Mouse (Mus musculus) CH12.LX (cell line): ENCODE measurements around the gene Pcp4l1. TPM values are rescaled to one million over a fixed set of nuclear protein-coding genes. Genes with fewer than 3 reads are reported as not detected.

Experiments
- DNase-seq: peaks from one replicate; pipeline ENCODE4 v3.0.0-alpha.2; 2013; ENCODE audit errors: extremely low read depth
- H3K27ac ChIP-seq: 2 replicates; pipeline ENCODE4 v1.5.1; 2012; ENCODE audit warnings: low read depth, mild to moderate bottlenecking, control low read depth, moderate library complexity; ENCODE audit not compliant: insufficient read depth
- H3K27me3 ChIP-seq: replicated peaks from 2 replicates; pipeline ENCODE3; 2012; ENCODE audit warnings: inconsistent platforms
- H3K36me3 ChIP-seq, 2 experiments: replicated peaks in 1 of 2; 2 replicates each; pipeline versions ENCODE3 to v1.6.1; 2012; ENCODE audit warnings: inconsistent platforms in 1 of 2, low read length in 1 of 2, mild to moderate bottlenecking in 1 of 2, mixed read lengths in 1 of 2, moderate library complexity in 1 of 2; ENCODE audit not compliant: control insufficient read depth in 1 of 2, insufficient read depth in 1 of 2
- H3K4me1 ChIP-seq, 2 experiments: 2 replicates each; pipeline ENCODE4 v1.6.1; 2012; ENCODE audit warnings: inconsistent platforms in 1 of 2, moderate library complexity in 1 of 2; ENCODE audit not compliant: insufficient read depth in 2 of 2, control insufficient read depth in 1 of 2
- H3K4me2 ChIP-seq: 2 replicates; pipeline ENCODE4 v1.6.1; 2012; ENCODE audit warnings: low read depth, mild to moderate bottlenecking, control low read depth; ENCODE audit not compliant: poor library complexity, insufficient read depth, severe bottlenecking
- H3K4me3 ChIP-seq, 3 experiments: fragments of 150-350 bp in 1 of 3; sonication (generic) in 1 of 3; replicated peaks in 1 of 3; 2 replicates each; pipeline versions ENCODE3 to v1.5.1; 2011 to 2012; ENCODE audit warnings: low read depth in 2 of 3, low read length in 2 of 3, mild to moderate bottlenecking in 2 of 3, moderate library complexity in 2 of 3, control low read depth in 1 of 3, improper control_type of control experiment in 1 of 3, inconsistent platforms in 1 of 3, mixed read lengths in 1 of 3; ENCODE audit not compliant: poor library complexity in 1 of 3
- H3K79me2 ChIP-seq: replicated peaks from 2 replicates; pipeline ENCODE4 v1.6.1; 2012; ENCODE audit warnings: mild to moderate bottlenecking, moderate library complexity; ENCODE audit not compliant: control insufficient read depth, poor library complexity, insufficient read depth, severe bottlenecking; ENCODE audit errors: extremely low read depth
- H3K9ac ChIP-seq: 2 replicates; pipeline ENCODE4 v1.6.1; 2012; ENCODE audit warnings: low read depth, mild to moderate bottlenecking, control low read depth, moderate library complexity; ENCODE audit not compliant: insufficient read depth
- H3K9me3 ChIP-seq: replicated peaks from 2 replicates; pipeline ENCODE3; 2012; ENCODE audit warnings: low read length, inconsistent platforms, mixed read lengths
- CHD1 ChIP-seq: IDR thresholded peaks from 2 replicates; pipeline ENCODE4 v1.6.1; 2012; ENCODE audit warnings: low read depth, low read length, improper control_type of control experiment, inconsistent platforms
- CTCF ChIP-seq, 2 experiments: IDR thresholded peaks in 1 of 2; conservative IDR thresholded peaks in 1 of 2; 2 replicates each; pipeline ENCODE4 v1.5.1; 2011 to 2012; ENCODE audit warnings: low read depth in 2 of 2, low read length in 2 of 2, improper control_type of control experiment in 1 of 2, inconsistent platforms in 1 of 2, mild to moderate bottlenecking in 1 of 2, moderate library complexity in 1 of 2
- E2F4 ChIP-seq: IDR thresholded peaks from 2 replicates; pipeline ENCODE4 v1.6.1; 2011; ENCODE audit warnings: low read depth, low read length, improper control_type of control experiment; ENCODE audit not compliant: insufficient replicate concordance
- ETS1 ChIP-seq: conservative IDR thresholded peaks from 2 replicates; pipeline ENCODE4 v1.6.1; 2012; ENCODE audit warnings: low read depth, mild to moderate bottlenecking, inconsistent platforms, low read length, improper control_type of control experiment, moderate library complexity
- GABPA ChIP-seq: IDR thresholded peaks from 2 replicates; pipeline ENCODE4 v1.6.1; 2012; ENCODE audit warnings: low read depth, low read length, improper control_type of control experiment, inconsistent platforms; ENCODE audit not compliant: insufficient replicate concordance
- IRF4 ChIP-seq: IDR thresholded peaks from 2 replicates; pipeline ENCODE4 v1.6.1; 2014; ENCODE audit warnings: low read depth, mild to moderate bottlenecking, inconsistent platforms, low read length, improper control_type of control experiment
- JUND ChIP-seq: conservative IDR thresholded peaks from 2 replicates; pipeline ENCODE4 v1.6.1; 2011; ENCODE audit warnings: low read depth, low read length, improper control_type of control experiment
- KAT2A ChIP-seq: IDR thresholded peaks from 2 replicates; pipeline ENCODE4 v1.6.1; 2012; ENCODE audit warnings: low read length, improper control_type of control experiment, inconsistent platforms; ENCODE audit not compliant: insufficient replicate concordance
- MAFK ChIP-seq: IDR thresholded peaks from 2 replicates; pipeline ENCODE4 v1.6.1; 2011; ENCODE audit warnings: low read length, improper control_type of control experiment; ENCODE audit not compliant: insufficient replicate concordance
- MAX ChIP-seq: IDR thresholded peaks from 2 replicates; pipeline ENCODE4 v1.6.1; 2011; ENCODE audit warnings: low read length, improper control_type of control experiment
- MAZ ChIP-seq: IDR thresholded peaks from 2 replicates; pipeline ENCODE4 v1.6.1; 2012; ENCODE audit warnings: low read depth, mild to moderate bottlenecking, inconsistent platforms, low read length, improper control_type of control experiment, moderate library complexity
- MYC ChIP-seq: IDR thresholded peaks from 2 replicates; pipeline ENCODE4 v1.6.1; 2011; ENCODE audit warnings: low read depth, mild to moderate bottlenecking, improper control_type of control experiment, low read length
- NRF1 ChIP-seq: IDR thresholded peaks from 2 replicates; pipeline ENCODE4 v1.6.1; 2014; ENCODE audit warnings: low read depth, mild to moderate bottlenecking, inconsistent platforms, low read length, improper control_type of control experiment, moderate library complexity
- POLR2A ChIP-seq: IDR thresholded peaks from 2 replicates; pipeline ENCODE4 v1.6.1; 2011; ENCODE audit warnings: low read depth, mild to moderate bottlenecking, improper control_type of control experiment, low read length
- RAD21 ChIP-seq: IDR thresholded peaks from 2 replicates; pipeline ENCODE4 v1.6.1; 2011; ENCODE audit warnings: low read depth, mild to moderate bottlenecking, low read length, improper control_type of control experiment, moderate library complexity
- SIN3A ChIP-seq: IDR thresholded peaks from 2 replicates; pipeline ENCODE4 v1.6.1; 2012; ENCODE audit warnings: low read length, improper control_type of control experiment, inconsistent platforms
- TBP ChIP-seq: conservative IDR thresholded peaks from 2 replicates; pipeline ENCODE4 v1.6.1; 2011; ENCODE audit warnings: low read depth, low read length, improper control_type of control experiment
- ZKSCAN1 ChIP-seq: IDR thresholded peaks from 2 replicates; pipeline ENCODE4 v1.6.1; 2012; ENCODE audit warnings: low read depth, inconsistent platforms, low read length, improper control_type of control experiment, borderline replicate concordance
- dilution Hi-C: fragments of 300-500 bp; cut with MboI; formaldehyde crosslinking; loops from 2 replicates; pipeline ENCODE4 v1.14.3; 2020; ENCODE audit warnings: low sequenced_read_pairs; ENCODE audit not compliant: extremely low pct_unique_long_range_greater_than_20kb, extremely low pct_ligation_motif_present
- in situ Hi-C: fragments of 300-500 bp; cut with MboI; formaldehyde crosslinking; loops from 3 replicates; pipeline ENCODE4 v1.14.3; 2019; ENCODE audit warnings: low sequenced_read_pairs, low pct_ligation_motif_present, low pct_unique_long_range_greater_than_20kb, mixed read lengths
- polyA plus RNA-seq: library from polyadenylated mRNA; unstranded; fragments of >175 nt; gene quantifications from 2 replicates; pipeline ENCODE4 v1.2.1, GENCODE M21; 2012; ENCODE audit warnings: low read depth; ENCODE audit not compliant: insufficient read length
- total RNA-seq, 2 experiments: library from RNA; depleted of rRNA; stranded (reverse); fragments of 300-350 nt in 1 of 2; fragments of >200 nt in 1 of 2; gene quantifications; 2 replicates each; pipeline ENCODE4 v1.2.3; 2012 to 2014

The Pcp4l1 gene
- total and polyA plus RNA-seq, 3 experiments, result not detected

DNA sequence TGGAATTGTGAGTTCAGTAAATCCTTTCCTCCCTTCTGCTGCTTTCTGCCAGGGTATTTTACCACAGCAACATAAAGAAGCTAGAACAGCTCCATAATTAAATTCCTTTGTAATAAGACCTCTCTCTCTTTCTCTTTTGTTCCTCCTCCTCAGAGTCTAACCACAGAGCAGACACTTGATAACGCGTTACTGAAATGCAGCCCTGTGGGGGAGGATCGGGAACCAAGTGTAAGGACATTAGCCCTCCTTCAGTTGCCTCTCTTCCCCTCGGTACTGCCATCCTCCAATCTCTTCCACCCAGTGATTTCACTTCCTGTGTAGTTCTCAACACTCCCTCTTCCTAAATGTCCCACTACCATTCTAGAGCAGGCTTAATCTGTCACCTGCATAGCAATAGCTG, 13.3 kb upstream of the Pcp4l1 start:
- no peak overlapping the region for H3K27ac ChIP-seq
- DNase-seq, result no peak
- H3K27me3 ChIP-seq, result peaks cover 33% of the 10 kb centered on the region
- no peak overlapping the region for H3K4me3 ChIP-seq
- dilution Hi-C loops, result no loop called here
- no peaks in the 10 kb centered on the region for H3K36me3 ChIP-seq
- no peak overlapping the region for H3K9ac ChIP-seq
- H3K79me2 ChIP-seq, result no peaks in the 10 kb centered on the region
- no peak for TF ChIP-seq POLR2A
- no peak for TF ChIP-seq MAX
- no peak for TF ChIP-seq RAD21
- no peak for TF ChIP-seq CTCF (conservative IDR thresholded peaks at IDR 0.05 in 1 of 2, IDR thresholded peaks at IDR 0.05 in 1 of 2; ENCODE audit: low read depth in 2 of 2, low read length in 2 of 2)
- no peak for TF ChIP-seq JUND
- no peak for TF ChIP-seq SIN3A
- no peak for TF ChIP-seq MAFK
- TF ChIP-seq E2F4, result no peak
- peaks cover 5% of the 10 kb centered on the region for H3K9me3 ChIP-seq
- H3K4me1 ChIP-seq, result no peaks in the 10 kb centered on the region
- H3K4me2 ChIP-seq, result no peak overlapping the region
- in situ Hi-C loops, result no loop called here

DNA sequence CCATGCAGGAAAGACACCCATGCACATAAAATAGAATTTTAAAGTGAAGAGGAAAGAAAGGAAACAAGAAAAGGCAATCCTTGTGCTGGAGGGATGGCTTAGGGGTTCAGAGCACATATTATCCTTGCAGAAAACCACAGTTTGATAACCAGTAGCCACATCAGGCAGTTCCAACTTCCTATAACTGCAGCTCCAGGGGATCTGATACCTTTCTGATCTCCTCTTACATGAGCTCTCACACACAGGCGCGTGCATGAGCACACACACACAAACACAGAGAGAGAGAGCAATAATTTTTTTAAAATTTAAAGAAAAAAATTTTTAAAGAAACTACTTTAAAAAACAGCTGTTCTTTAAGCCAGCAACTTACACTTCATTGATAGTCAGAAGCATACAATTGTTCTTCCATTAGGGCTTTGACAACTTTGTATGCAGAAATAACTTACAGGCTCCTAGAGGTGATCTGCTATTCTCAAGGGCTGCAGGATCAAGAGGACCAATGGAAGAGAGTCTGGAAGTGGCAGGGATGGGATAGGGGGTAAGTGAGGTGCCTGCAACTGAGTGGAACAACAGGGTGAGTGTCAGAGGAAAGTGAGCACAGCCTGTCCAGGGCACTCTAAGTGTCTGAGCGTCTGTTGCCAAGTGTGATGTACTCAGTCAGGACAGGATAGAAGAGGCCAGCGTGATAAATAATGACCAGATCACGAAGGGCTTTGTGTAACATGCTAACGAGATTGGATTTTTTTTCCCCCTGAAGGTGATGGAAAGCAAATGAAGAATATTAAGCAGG, 9.8 kb upstream of the Pcp4l1 start:
- dilution Hi-C loops, result no loop called here
- Histone ChIP-seq H3K4me3 (no peak overlapping the region), H3K4me2 (no peak overlapping the region), H3K79me2 (no peaks in the 10 kb centered on the region), H3K4me1 (no peaks in the 10 kb centered on the region), H3K9ac (no peak overlapping the region), H3K27me3 (peaks cover 39% of the 10 kb centered on the region), H3K9me3 (peaks cover 5% of the 10 kb centered on the region), H3K27ac (no peak overlapping the region), H3K36me3 (no peaks in the 10 kb centered on the region)
- TF ChIP-seq MAX, result no peak
- no peak for TF ChIP-seq IRF4
- TF ChIP-seq NRF1, result no peak
- TF ChIP-seq CHD1, result no peak
- TF ChIP-seq GABPA, result no peak
- TF ChIP-seq ZKSCAN1, result no peak
- TF ChIP-seq RAD21, result no peak
- TF ChIP-seq KAT2A, result no peak
- TF ChIP-seq MYC, result no peak
- no peak for TF ChIP-seq ETS1
- no peak for TF ChIP-seq TBP
- no peak for TF ChIP-seq MAZ
- in situ Hi-C loops, result no loop called here
- no peak for DNase-seq
